Mouse (Mus musculus): ENCODE measurements at regions not wholly inside any gene's neighbourhood (a gene's known extent, or its start where the extent isn't known, plus 50 kb on each side); places are given as distances from the start of the nearest gene placed in this dataset.

DNA sequence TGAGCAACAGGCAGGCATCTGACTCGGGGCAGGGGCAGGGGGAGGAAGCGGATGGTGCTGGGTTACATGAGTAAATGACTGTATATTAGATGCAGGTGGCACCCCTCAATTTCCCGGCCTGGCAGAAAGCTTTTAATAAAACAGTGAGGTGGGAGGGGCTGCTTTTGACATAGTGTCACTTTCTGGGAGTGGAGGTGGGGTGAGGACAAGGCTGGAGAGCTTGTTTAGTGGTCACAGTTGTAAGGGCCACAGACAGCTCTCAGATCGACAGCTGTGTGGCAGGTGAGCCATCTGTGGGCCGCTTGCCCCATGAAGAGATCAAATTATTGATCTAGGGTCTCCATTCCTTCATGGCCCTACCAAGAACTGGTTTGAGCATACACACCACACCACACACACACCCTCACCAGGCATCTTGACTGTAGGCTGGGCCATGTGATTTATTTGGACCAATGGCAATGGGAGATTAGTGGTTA is 431.9 kb downstream of the Ccdc171 start:
- no peak overlapping the region for H3K27ac ChIP-seq
- 74% methylated on average over 5 of the region's 5 CpGs for WGBS
- ATAC-seq (ENCODE audit: low FRiP score), result no peak

DNA sequence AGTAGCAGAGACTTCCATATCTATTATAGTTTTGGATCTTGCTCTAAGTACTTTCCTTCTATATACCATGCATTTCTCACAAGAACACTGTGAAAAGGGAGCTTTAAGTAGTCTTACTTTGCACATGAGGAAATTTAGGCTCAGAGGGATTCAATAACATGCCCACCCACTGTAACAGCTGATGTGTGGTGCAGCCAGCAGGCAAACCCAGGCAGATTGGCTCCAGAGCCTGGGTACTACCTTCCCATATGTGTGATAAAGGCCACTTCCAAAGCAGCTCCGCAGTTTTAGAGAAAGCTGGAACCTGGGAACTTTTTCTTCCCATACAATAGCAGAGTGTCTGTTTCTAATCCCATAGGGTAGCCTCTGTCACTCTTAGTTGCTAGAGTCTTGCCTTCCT is 441.6 kb downstream of the Ccdc171 start:
- WGBS, result 86% methylated on average over 1 of the region's 1 CpGs
- no peaks in the 10 kb centered on the region for H3K27me3 ChIP-seq
- no peak overlapping the region for H3K9ac ChIP-seq
- H3K4me1 ChIP-seq, result no peaks in the 10 kb centered on the region
- no peaks in the 10 kb centered on the region for H3K36me3 ChIP-seq
- no peak overlapping the region for H3K4me2 ChIP-seq (replicated peaks)
- ATAC-seq (ENCODE audit: low FRiP score), result no peak
- no peaks in the 10 kb centered on the region for H3K9me3 ChIP-seq (replicated peaks)
- H3K4me3 ChIP-seq, result no peak overlapping the region
- H3K27ac ChIP-seq, result no peak overlapping the region

More for the DNA sequence above, 431.9 kb downstream of the Ccdc171 start:
- no peaks in the 10 kb centered on the region for H3K9me3 ChIP-seq (replicated peaks)
- no peak overlapping the region for H3K4me2 ChIP-seq (replicated peaks)
- H3K4me3 ChIP-seq, result no peak overlapping the region
- H3K36me3 ChIP-seq, result no peaks in the 10 kb centered on the region
- H3K4me1 ChIP-seq, result no peaks in the 10 kb centered on the region
- no peaks in the 10 kb centered on the region for H3K27me3 ChIP-seq
- no peak overlapping the region for H3K9ac ChIP-seq

DNA sequence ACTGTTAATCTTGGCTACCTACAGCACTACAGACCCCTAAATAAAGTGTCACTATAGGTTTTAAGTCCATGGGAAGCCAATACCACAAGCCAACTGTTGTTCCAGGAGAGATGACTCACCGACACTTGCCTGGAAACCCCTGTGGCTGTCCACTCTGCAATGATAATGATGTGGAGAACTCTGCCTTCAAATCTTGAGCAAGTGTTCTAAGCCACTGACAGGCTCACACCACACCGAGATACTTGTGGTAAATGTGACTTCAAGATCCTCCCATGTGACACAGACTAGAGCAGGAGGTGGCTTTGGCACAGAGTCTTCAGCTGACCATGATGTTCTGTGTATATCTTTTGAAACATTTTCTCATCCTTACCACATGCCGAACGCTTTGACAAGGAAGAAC is 447.8 kb downstream of the Ccdc171 start:
- no peak overlapping the region for H3K4me3 ChIP-seq
- WGBS, result 91% methylated on average over 4 of the region's 4 CpGs
- no peak overlapping the region for H3K9ac ChIP-seq
- ATAC-seq (ENCODE audit: low FRiP score), result no peak
- no peaks in the 10 kb centered on the region; the same call in none of the 2 replicates for H3K27me3 ChIP-seq
- H3K36me3 ChIP-seq, result no peaks in the 10 kb centered on the region
- H3K4me1 ChIP-seq, result peaks cover 6% of the 10 kb centered on the region; the same call in 1 of the 2 replicates
- no peak overlapping the region for H3K27ac ChIP-seq
- H3K9me3 ChIP-seq (replicated peaks), result no peaks in the 10 kb centered on the region
- H3K4me2 ChIP-seq (replicated peaks), result no peak overlapping the region

DNA sequence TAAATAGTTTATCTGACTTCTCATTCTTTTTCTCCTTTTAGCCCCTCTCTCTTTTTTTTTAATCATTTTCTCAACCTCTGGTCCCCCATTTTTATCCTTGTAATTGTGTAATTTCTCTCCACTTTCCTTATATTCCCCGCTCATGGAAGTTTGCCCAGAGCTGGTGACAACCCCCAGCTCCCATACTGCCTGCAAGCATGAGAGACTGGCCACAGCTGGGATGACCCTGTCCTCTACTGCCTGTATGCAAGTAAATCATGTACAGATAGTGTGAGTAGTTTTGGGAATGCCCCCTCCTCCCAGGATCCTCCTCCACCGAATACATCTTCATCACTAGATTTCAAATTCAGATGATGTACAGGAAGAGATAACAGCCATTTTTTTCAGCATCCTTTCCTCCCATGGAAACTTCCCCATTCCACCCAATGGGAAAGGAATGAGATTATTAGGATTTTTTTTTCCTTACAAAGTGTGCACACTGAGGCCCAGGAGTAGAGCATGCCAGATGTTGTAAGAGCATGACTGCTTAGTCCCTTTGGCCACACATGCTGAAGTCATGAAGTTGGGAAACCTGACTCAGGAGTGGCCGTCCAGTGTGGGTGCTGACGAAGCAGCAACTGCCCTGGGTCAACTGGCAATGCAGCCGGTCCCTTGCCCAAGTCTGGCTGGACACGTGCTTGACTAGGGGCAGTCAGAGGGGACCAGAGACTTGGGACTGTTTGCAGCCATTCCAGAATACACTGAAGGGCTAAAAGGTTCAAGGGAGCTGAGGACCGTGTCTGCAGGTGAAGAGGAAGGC is 449.1 kb downstream of the Ccdc171 start:
- Histone ChIP-seq H3K27me3 (no peaks in the 10 kb centered on the region; the same call in none of the 2 replicates), H3K27ac (no peak overlapping the region), H3K4me1 (peaks cover 6% of the 10 kb centered on the region; the same call in 1 of the 2 replicates), H3K9me3 (replicated peaks) (no peaks in the 10 kb centered on the region), H3K4me2 (replicated peaks) (no peak overlapping the region), H3K4me3 (no peak overlapping the region), H3K36me3 (no peaks in the 10 kb centered on the region), H3K9ac (no peak overlapping the region)
- WGBS, result 78% methylated on average over 7 of the region's 7 CpGs
- ATAC-seq (ENCODE audit: low FRiP score), result no peak

- no peak overlapping the region for H3K9ac ChIP-seq
- H3K4me3 ChIP-seq, result no peak overlapping the region
- H3K36me3 ChIP-seq, result no peaks in the 10 kb centered on the region
- no peaks in the 10 kb centered on the region for H3K9me3 ChIP-seq (replicated peaks)
- H3K4me2 ChIP-seq (replicated peaks), result no peak overlapping the region
- ATAC-seq (ENCODE audit: low FRiP score), result no peak
- 64% methylated on average over 5 of the region's 5 CpGs for WGBS
- H3K4me1 ChIP-seq, result peaks cover 6% of the 10 kb centered on the region; the same call in 1 of the 2 replicates
- no peaks in the 10 kb centered on the region; the same call in none of the 2 replicates for H3K27me3 ChIP-seq
- H3K27ac ChIP-seq, result no peak overlapping the region
These were observed 450.2 kb downstream of the Ccdc171 start for GRCm38 (mm10) chr4:83975569-83975968.

DNA sequence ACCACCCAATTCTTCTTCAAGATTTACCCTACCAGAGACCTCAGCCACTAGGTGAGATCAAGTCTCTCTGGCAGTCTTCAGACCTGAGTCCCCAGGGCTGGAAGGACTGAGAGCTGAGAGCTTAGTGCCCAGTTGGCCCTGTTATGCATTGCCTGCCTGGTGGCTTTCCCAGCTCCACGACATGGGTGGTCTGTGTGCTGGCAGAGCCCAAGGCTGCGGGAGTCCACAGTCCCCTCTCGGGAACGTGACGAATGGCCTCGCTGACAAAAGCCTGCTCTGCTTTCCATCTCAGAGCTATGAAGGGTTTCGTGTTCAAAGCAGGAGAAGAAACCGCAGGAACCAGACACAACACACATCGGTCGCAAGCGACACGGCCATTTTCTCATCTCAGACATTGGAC is 450.7 kb downstream of the Ccdc171 start:
- Histone ChIP-seq H3K9me3 (replicated peaks) (no peaks in the 10 kb centered on the region), H3K27ac (no peak overlapping the region), H3K4me3 (no peak overlapping the region), H3K36me3 (no peaks in the 10 kb centered on the region), H3K9ac (no peak overlapping the region), H3K27me3 (no peaks in the 10 kb centered on the region; the same call in none of the 2 replicates), H3K4me2 (replicated peaks) (0 out of 2 replicates have a peak overlapping the region, but pooled peaks have one; percentile 13), H3K4me1 (peaks cover 6% of the 10 kb centered on the region; the same call in 1 of the 2 replicates)
- ATAC-seq (ENCODE audit: low FRiP score), result no peak
- WGBS, result 35% methylated on average over 12 of the region's 12 CpGs

GRCm38 (mm10) chr4:83979088-83979487 is 453.7 kb downstream of the Ccdc171 start:
- H3K27ac ChIP-seq, result no peak overlapping the region
- peaks cover 6% of the 10 kb centered on the region; the same call in 1 of the 2 replicates for H3K4me1 ChIP-seq
- H3K4me2 ChIP-seq (replicated peaks), result no peak overlapping the region
- H3K27me3 ChIP-seq, result no peaks in the 10 kb centered on the region; the same call in none of the 2 replicates
- H3K4me3 ChIP-seq, result no peak overlapping the region
- no peaks in the 10 kb centered on the region for H3K9me3 ChIP-seq (replicated peaks)
- WGBS, result 77% methylated on average over 4 of the region's 4 CpGs
- no peak overlapping the region for H3K9ac ChIP-seq
- H3K36me3 ChIP-seq, result no peaks in the 10 kb centered on the region
- no peak for ATAC-seq (ENCODE audit: low FRiP score)

- Histone ChIP-seq H3K27ac (no peak overlapping the region), H3K27me3 (no peaks in the 10 kb centered on the region), H3K4me2 (replicated peaks) (no peak overlapping the region), H3K36me3 (no peaks in the 10 kb centered on the region), H3K9ac (no peak overlapping the region), H3K4me1 (peaks cover 9% of the 10 kb centered on the region), H3K9me3 (replicated peaks) (no peaks in the 10 kb centered on the region), H3K4me3 (no peak overlapping the region)
- 79% methylated on average over 15 of the region's 15 CpGs for WGBS
- no peak for ATAC-seq (ENCODE audit: low FRiP score)
These were observed 459.5 kb downstream of the Ccdc171 start for GRCm38 (mm10) chr4:83984671-83985391.

DNA sequence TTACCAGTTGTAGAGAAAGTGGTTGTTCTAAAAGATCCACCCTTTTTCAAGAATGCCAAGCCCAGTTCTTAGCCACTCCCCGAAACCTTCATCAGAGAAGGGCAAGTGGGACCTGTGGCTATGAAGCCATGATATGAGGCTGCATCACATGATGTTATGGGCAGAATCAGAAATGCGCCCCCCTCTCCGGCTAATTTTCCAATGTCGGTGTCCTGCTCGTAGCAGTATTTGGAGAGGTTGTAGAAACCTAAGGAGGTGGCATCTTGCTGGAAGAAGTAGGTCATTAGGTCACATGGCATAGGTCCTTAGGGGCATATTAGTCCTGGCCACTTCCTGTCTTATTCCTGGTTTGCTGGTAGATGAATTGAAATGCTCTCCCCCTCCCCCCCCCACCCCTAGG is 460.1 kb downstream of the Ccdc171 start:
- 96% methylated on average over 5 of the region's 5 CpGs for WGBS
- Histone ChIP-seq H3K36me3 (no peaks in the 10 kb centered on the region), H3K27me3 (no peaks in the 10 kb centered on the region), H3K4me1 (peaks cover 14% of the 10 kb centered on the region), H3K9ac (no peak overlapping the region), H3K4me2 (replicated peaks) (no peak overlapping the region), H3K27ac (no peak overlapping the region), H3K9me3 (replicated peaks) (no peaks in the 10 kb centered on the region), H3K4me3 (no peak overlapping the region)
- no peak for ATAC-seq (ENCODE audit: low FRiP score)

DNA sequence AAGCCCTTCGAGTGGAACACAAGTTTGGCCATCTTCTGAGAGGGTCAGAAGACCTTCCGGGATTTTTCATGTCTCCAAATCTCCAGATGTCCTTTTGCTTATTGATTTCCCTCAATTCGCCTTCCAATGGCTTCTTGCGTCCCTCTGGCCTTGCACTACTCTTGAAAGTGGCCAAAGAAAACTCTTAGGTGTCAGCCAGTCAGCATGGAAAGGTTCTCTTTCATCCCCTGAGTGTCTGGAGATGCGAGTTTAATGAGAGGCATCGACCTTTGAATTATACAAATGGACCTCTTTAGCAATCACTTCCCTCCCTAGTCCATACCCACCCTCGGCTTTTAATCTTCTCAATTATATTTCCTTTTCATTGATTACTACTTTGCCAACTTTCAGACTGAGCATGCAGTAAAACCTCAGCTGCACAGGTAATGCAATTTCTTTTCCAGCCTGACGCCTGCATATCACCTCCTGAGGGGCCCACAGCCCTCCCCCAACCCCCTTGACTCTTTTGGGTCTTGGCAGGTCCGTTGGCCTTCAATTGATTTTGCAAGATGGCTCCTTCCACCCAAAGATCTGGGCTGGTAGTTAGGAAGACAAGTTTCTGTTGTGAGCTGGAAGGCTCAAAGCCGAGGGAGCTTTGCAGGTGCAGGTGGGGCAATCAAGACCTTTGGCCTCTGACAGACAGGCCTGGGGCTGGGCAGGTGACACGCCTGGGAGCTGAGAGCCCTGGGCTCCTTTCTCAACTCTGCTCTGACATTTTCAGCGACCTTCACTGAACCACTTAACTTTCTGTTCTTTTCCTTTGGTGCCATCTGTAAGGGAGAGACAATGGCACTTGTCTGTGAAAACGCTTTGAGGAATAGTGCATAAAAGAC is 461.8 kb downstream of the Ccdc171 start:
- Histone ChIP-seq H3K9ac (no peak overlapping the region), H3K4me1 (peaks cover 17% of the 10 kb centered on the region), H3K36me3 (no peaks in the 10 kb centered on the region), H3K9me3 (replicated peaks) (no peaks in the 10 kb centered on the region), H3K27ac (no peak overlapping the region), H3K4me3 (no peak overlapping the region), H3K27me3 (no peaks in the 10 kb centered on the region), H3K4me2 (replicated peaks) (no peak overlapping the region)
- no peak for ATAC-seq (ENCODE audit: low FRiP score)
- WGBS, result 79% methylated on average over 13 of the region's 13 CpGs

DNA sequence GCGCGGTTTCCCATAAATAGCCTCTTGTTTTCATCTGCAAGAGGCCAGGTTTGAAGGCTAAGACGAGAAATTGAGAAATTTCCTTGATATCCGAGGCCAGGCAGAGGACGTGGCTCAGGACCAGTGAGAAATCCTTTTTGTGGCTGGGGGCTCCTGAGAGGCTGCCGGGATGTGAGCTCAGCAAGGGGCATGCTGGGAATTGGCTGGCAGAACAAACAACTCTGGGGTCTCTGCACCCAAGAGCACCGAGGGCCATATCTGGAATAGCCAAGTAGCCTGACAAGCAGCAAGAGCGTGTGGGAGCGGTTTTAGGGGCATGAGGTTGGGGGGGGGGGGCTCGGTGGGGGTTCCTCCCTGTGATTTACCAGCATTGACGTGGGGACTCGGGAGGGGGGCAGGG is 462.5 kb downstream of the Ccdc171 start:
- Histone ChIP-seq H3K27ac (peak overlapping the region; percentile 41), H3K4me1 (peaks cover 17% of the 10 kb centered on the region), H3K4me2 (replicated peaks) (no peak overlapping the region), H3K27me3 (no peaks in the 10 kb centered on the region), H3K9me3 (replicated peaks) (no peaks in the 10 kb centered on the region), H3K36me3 (no peaks in the 10 kb centered on the region), H3K9ac (no peak overlapping the region), H3K4me3 (no peak overlapping the region)
- 53% methylated on average over 11 of the region's 12 CpGs for WGBS
- no peak for ATAC-seq (ENCODE audit: low FRiP score)

GRCm38 (mm10) chr4:83988314-83988713 is 463.0 kb downstream of the Ccdc171 start:
- no peak overlapping the region for H3K4me2 ChIP-seq (replicated peaks)
- peaks cover 17% of the 10 kb centered on the region for H3K4me1 ChIP-seq
- WGBS, result 64% methylated on average over 5 of the region's 5 CpGs
- peak overlapping the region; percentile 41; the same call in 1 of the 2 replicates for H3K27ac ChIP-seq
- H3K36me3 ChIP-seq, result no peaks in the 10 kb centered on the region
- H3K9ac ChIP-seq, result no peak overlapping the region
- H3K27me3 ChIP-seq, result no peaks in the 10 kb centered on the region
- no peaks in the 10 kb centered on the region for H3K9me3 ChIP-seq (replicated peaks)
- H3K4me3 ChIP-seq, result no peak overlapping the region
- ATAC-seq (ENCODE audit: low FRiP score), result no peak

All from hindbrain, embryonic 12.5 days (tissue).